Mouse (Mus musculus): Measurements from ENCODE around the gene Odf4. TPM values are rescaled to one million over a fixed set of nuclear protein-coding genes. Genes with fewer than 3 reads are reported as not detected.

The Odf4 gene
- total RNA-seq, 2 experiments from 2014 or later, result not detected

- ATAC-seq (replicated peaks; ENCODE audit: low FRiP score, low TSS enrichment, poor library complexity, severe bottlenecking), result no peak
Measured at GRCm38 (mm10) chr11:68905138-68905531, 21.7 kb downstream of the Odf4 start.

GRCm38 (mm10) chr11:68904375-68905137, 22.3 kb downstream of the Odf4 start:
- ATAC-seq (replicated peaks; ENCODE audit: low FRiP score, low TSS enrichment, poor library complexity, severe bottlenecking), result 0 out of 2 replicates have a peak, but pooled peaks have one; percentile 21

GRCm38 (mm10) chr11:68903775-68904174, 23.1 kb downstream of the Odf4 start:
- ATAC-seq (replicated peaks; ENCODE audit: low FRiP score, low TSS enrichment, poor library complexity, severe bottlenecking), result no peak

GRCm38 (mm10) chr11:68902823-68903222, 24.1 kb downstream of the Odf4 start:
- ATAC-seq (replicated peaks; ENCODE audit: low FRiP score, low TSS enrichment, poor library complexity, severe bottlenecking), result no peak

- no peak for ATAC-seq (replicated peaks; ENCODE audit: low FRiP score, low TSS enrichment, poor library complexity, severe bottlenecking)
Measured at GRCm38 (mm10) chr11:68902367-68902766, 24.5 kb downstream of the Odf4 start.

- ATAC-seq (replicated peaks; ENCODE audit: low FRiP score, low TSS enrichment, poor library complexity, severe bottlenecking), result no peak
Measured at GRCm38 (mm10) chr11:68902047-68902364, 24.9 kb downstream of the Odf4 start.

- peak; percentile 67 for ATAC-seq (replicated peaks; ENCODE audit: low FRiP score, low TSS enrichment, poor library complexity, severe bottlenecking)
Measured at GRCm38 (mm10) chr11:68901351-68902046, 25.4 kb downstream of the Odf4 start, which contains the start of gene Rpl26. Rpl26 (plus strand) TSS chr11:68901583.

GRCm38 (mm10) chr11:68900519-68901350, 26.1 kb downstream of the Odf4 start:
- no peak for ATAC-seq (replicated peaks; ENCODE audit: low FRiP score, low TSS enrichment, poor library complexity, severe bottlenecking)

GRCm38 (mm10) chr11:68899815-68900214, 27.1 kb downstream of the Odf4 start:
- ATAC-seq (replicated peaks; ENCODE audit: low FRiP score, low TSS enrichment, poor library complexity, severe bottlenecking), result no peak

GRCm38 (mm10) chr11:68898790-68899189, 28.1 kb downstream of the Odf4 start:
- ATAC-seq (replicated peaks; ENCODE audit: low FRiP score, low TSS enrichment, poor library complexity, severe bottlenecking), result peak; percentile 48

GRCm38 (mm10) chr11:68897838-68898237, 29.0 kb downstream of the Odf4 start:
- no peak for ATAC-seq (replicated peaks; ENCODE audit: low FRiP score, low TSS enrichment, poor library complexity, severe bottlenecking)

- ATAC-seq (replicated peaks; ENCODE audit: low FRiP score, low TSS enrichment, poor library complexity, severe bottlenecking), result peak; percentile 38
Measured at GRCm38 (mm10) chr11:68897120-68897519, 29.8 kb downstream of the Odf4 start.

GRCm38 (mm10) chr11:68896247-68896646, 30.6 kb downstream of the Odf4 start:
- ATAC-seq (replicated peaks; ENCODE audit: low FRiP score, low TSS enrichment, poor library complexity, severe bottlenecking), result peak; percentile 53; the same call in 1 of the 2 replicates

GRCm38 (mm10) chr11:68893911-68894464, 32.9 kb downstream of the Odf4 start:
- no peak for ATAC-seq (replicated peaks; ENCODE audit: low FRiP score, low TSS enrichment, poor library complexity, severe bottlenecking)

GRCm38 (mm10) chr11:68892233-68892832, 34.5 kb downstream of the Odf4 start:
- no peak for ATAC-seq (replicated peaks; ENCODE audit: low FRiP score, low TSS enrichment, poor library complexity, severe bottlenecking)

- 0 out of 2 replicates have a peak, but pooled peaks have one; percentile 35 for ATAC-seq (replicated peaks; ENCODE audit: low FRiP score, low TSS enrichment, poor library complexity, severe bottlenecking)
Measured at GRCm38 (mm10) chr11:68891823-68892222, 35.1 kb downstream of the Odf4 start.

- ATAC-seq (replicated peaks; ENCODE audit: low FRiP score, low TSS enrichment, poor library complexity, severe bottlenecking), result no peak
Measured at GRCm38 (mm10) chr11:68890625-68891024, 36.3 kb downstream of the Odf4 start.

GRCm38 (mm10) chr11:68888653-68889052, 38.2 kb downstream of the Odf4 start:
- ATAC-seq (replicated peaks; ENCODE audit: low FRiP score, low TSS enrichment, poor library complexity, severe bottlenecking), result no peak

GRCm38 (mm10) chr11:68888253-68888652, 38.6 kb downstream of the Odf4 start, which contains the start of gene Rnf222:
Rnf222 (plus strand) TSS chr11:68888553.
- no peak for ATAC-seq (replicated peaks; ENCODE audit: low FRiP score, low TSS enrichment, poor library complexity, severe bottlenecking)

Measured in megakaryocyte-erythroid progenitor cell, adult 5-6 weeks (primary cell).